Mouse (Mus musculus): ENCODE results near the gene Hsd17b14. TPM values are rescaled to one million over a fixed set of nuclear protein-coding genes. Genes with fewer than 3 reads are reported as not detected.

The Hsd17b14 gene
- total RNA-seq, 2 experiments from 2014 or later, result not detected

GRCm38 (mm10) chr7:45561624-45562520, 7.2 kb downstream of the Hsd17b14 start:
- DNase-seq (ENCODE audit: low spot score in 2 of 2), result no peak
- intact Hi-C loops (cut with DNase I), result loop anchor here (2.0 kb wide), 2 partner anchors 85 to 157 kb away; partner anchors contain the start of gene Kcna7

GRCm38 (mm10) chr7:45564811-45565210, 10.1 kb downstream of the Hsd17b14 start:
- intact Hi-C loops (cut with DNase I), result no loop called here
- no peak for DNase-seq (ENCODE audit: low spot score in 2 of 2)

- intact Hi-C loops (cut with DNase I), result no loop called here
Observed at GRCm38 (mm10) chr7:45565446-45565845, 10.8 kb downstream of the Hsd17b14 start.

GRCm38 (mm10) chr7:45567112-45567779, 12.6 kb downstream of the Hsd17b14 start:
- intact Hi-C loops (cut with DNase I), result no loop called here
- no peak for DNase-seq (ENCODE audit: low spot score in 2 of 2)

More at GRCm38 (mm10) chr7:45565446-45565845, 10.8 kb downstream of the Hsd17b14 start:
- DNase-seq (ENCODE audit: low spot score in 2 of 2), result no peak

- peak; percentile 87 to 89 for DNase-seq (ENCODE audit: low spot score in 2 of 2)
- intact Hi-C loops (cut with DNase I), result no loop called here
Observed at GRCm38 (mm10) chr7:45567780-45568516, 13.3 kb downstream of the Hsd17b14 start.

- no peak for DNase-seq (ENCODE audit: low spot score in 2 of 2)
- intact Hi-C loops (cut with DNase I), result no loop called here
Observed at GRCm38 (mm10) chr7:45568601-45569473, 14.1 kb downstream of the Hsd17b14 start.

- peak; percentile 50 to 65 for DNase-seq (ENCODE audit: low spot score in 2 of 2)
- intact Hi-C loops (cut with DNase I), result no loop called here
Observed at GRCm38 (mm10) chr7:45570103-45570741, 15.5 kb downstream of the Hsd17b14 start, which contains the start of gene Bcat2. Gene Bcat2, plus strand, starts transcription at chr7:45570153.

- intact Hi-C loops (cut with DNase I), result no loop called here
- DNase-seq (ENCODE audit: low spot score in 2 of 2), result no peak
Observed at GRCm38 (mm10) chr7:45571966-45572365, 17.3 kb downstream of the Hsd17b14 start.

GRCm38 (mm10) chr7:45573954-45574353, 19.3 kb downstream of the Hsd17b14 start:
- no peak for DNase-seq (ENCODE audit: low spot score in 2 of 2)
- intact Hi-C loops (cut with DNase I), result no loop called here

- DNase-seq (ENCODE audit: low spot score in 2 of 2), result no peak
- intact Hi-C loops (cut with DNase I), result no loop called here
Observed at GRCm38 (mm10) chr7:45574472-45575379, 20.0 kb downstream of the Hsd17b14 start.

GRCm38 (mm10) chr7:45585923-45586322, 31.2 kb downstream of the Hsd17b14 start:
- intact Hi-C loops (cut with DNase I), result no loop called here
- no peak for DNase-seq (ENCODE audit: low spot score in 2 of 2)

- intact Hi-C loops (cut with DNase I), result no loop called here
- no peak for DNase-seq (ENCODE audit: low spot score in 2 of 2)
Observed at GRCm38 (mm10) chr7:45587631-45588592, 33.2 kb downstream of the Hsd17b14 start.

GRCm38 (mm10) chr7:45589173-45589572, 34.5 kb downstream of the Hsd17b14 start:
- intact Hi-C loops (cut with DNase I), result no loop called here
- peak; percentile 96 to 99 for DNase-seq (ENCODE audit: low spot score in 2 of 2)

- DNase-seq (ENCODE audit: low spot score in 2 of 2), result no peak
Observed at GRCm38 (mm10) chr7:45589898-45590297, 35.2 kb downstream of the Hsd17b14 start.

GRCm38 (mm10) chr7:45590874-45591273, 36.2 kb downstream of the Hsd17b14 start:
- intact Hi-C loops (cut with DNase I), result no loop called here
- no peak for DNase-seq (ENCODE audit: low spot score in 2 of 2)

More at GRCm38 (mm10) chr7:45589898-45590297, 35.2 kb downstream of the Hsd17b14 start:
- intact Hi-C loops (cut with DNase I), result no loop called here

GRCm38 (mm10) chr7:45591880-45592279, 37.2 kb downstream of the Hsd17b14 start:
- DNase-seq (ENCODE audit: low spot score in 2 of 2), result no peak
- intact Hi-C loops (cut with DNase I), result no loop called here
